In genomic region chr17:78609191-78609855, GRCm38 (mm10) we compare ENCODE assay signal across 22 mouse cellular contexts.
DNase-seq lines count a peak whose midpoint lies in the region; ATAC-seq lines count a peak whose summit lies in the region.
"Had no signal": no experiment of that assay in that cellular context is flagged by ENCODE, and none has a peak within 500 bp of the region (broad histone marks: within the 10 kb centered on the region; RNA-seq: fewer than 3 reads in every experiment).

No protein-coding gene starts in this region.

- no peaks in the 10 kb centered on the region for H3K9me3 ChIP-seq in kidney, embryonic 16.5 days (ENCODE audit: low read length)
- H3K9me3 ChIP-seq: embryonic facial prominence, embryonic 13.5 days; embryonic facial prominence, embryonic 15.5 days; forebrain, embryonic 10.5 days; forebrain, embryonic 13.5 days; forebrain, embryonic 15.5 days had no signal

- H3K4me2 ChIP-seq in kidney, embryonic 16.5 days (replicated peaks; ENCODE audit: low read depth, low read length) = no peak overlapping the region
- H3K4me2 ChIP-seq: embryonic facial prominence, embryonic 13.5 days; embryonic facial prominence, embryonic 15.5 days; forebrain, embryonic 13.5 days; forebrain, embryonic 15.5 days had no signal

- peak; percentile 81 for DNase-seq in heart, adult 11 months
- DNase-seq in heart, postnatal 14 days = no peak
- DNase-seq in kidney, postnatal 25 days = no peak
- peak; percentile 29 for DNase-seq in testis, postnatal 10 days (ENCODE audit: low spot score)
- DNase-seq in testis, postnatal 14 days (ENCODE audit: low spot score) = no peak
- DNase-seq: adrenal gland, adult 2 months; adrenal gland, postnatal 10 days; adrenal gland, postnatal 25 days; cerebellum, adult 11 months; cerebellum, adult 18-20 months; cerebellum, adult 8-10 months; cerebellum, adult 9-11 months; cerebellum, postnatal 14 days; cerebellum, postnatal 36 days; embryo, embryonic 11 days had no signal

- no peaks in the 10 kb centered on the region for H3K27me3 ChIP-seq in kidney, embryonic 16.5 days (ENCODE audit: insufficient read depth, low read length)
- H3K27me3 ChIP-seq: embryonic facial prominence, embryonic 13.5 days; embryonic facial prominence, embryonic 15.5 days; forebrain, embryonic 13.5 days; forebrain, embryonic 15.5 days had no signal

- H3K4me1 ChIP-seq in kidney, embryonic 16.5 days (ENCODE audit: insufficient read depth, low read length) = no peaks in the 10 kb centered on the region
- H3K4me1 ChIP-seq: embryonic facial prominence, embryonic 13.5 days; embryonic facial prominence, embryonic 15.5 days; forebrain, embryonic 10.5 days; forebrain, embryonic 13.5 days; forebrain, embryonic 15.5 days had no signal

- no peak overlapping the region for H3K9ac ChIP-seq in kidney, embryonic 16.5 days (replicated peaks; ENCODE audit: low read length)
- H3K9ac ChIP-seq: embryonic facial prominence, embryonic 13.5 days; embryonic facial prominence, embryonic 15.5 days; forebrain, embryonic 13.5 days; forebrain, embryonic 15.5 days had no signal

- no peak overlapping the region for H3K27ac ChIP-seq in kidney, embryonic 16.5 days (ENCODE audit: low read length)
- H3K27ac ChIP-seq: embryonic facial prominence, embryonic 13.5 days; embryonic facial prominence, embryonic 15.5 days; forebrain, embryonic 10.5 days; forebrain, embryonic 13.5 days; forebrain, embryonic 15.5 days had no signal

- intact Hi-C loops in heart, postnatal 14 days (cut with DNase I) = no loop called here

- 86% methylated on average over 13 of the region's 13 CpGs for WGBS in kidney, embryonic 16.5 days

- no peaks in the 10 kb centered on the region for H3K36me3 ChIP-seq in kidney, embryonic 16.5 days (ENCODE audit: insufficient read depth, low read length)
- H3K36me3 ChIP-seq: embryonic facial prominence, embryonic 13.5 days; embryonic facial prominence, embryonic 15.5 days; forebrain, embryonic 10.5 days; forebrain, embryonic 15.5 days had no signal

- 0 out of 2 replicates have a peak, but pooled peaks have one; percentile 15 for ATAC-seq in kidney, embryonic 16.5 days (ENCODE audit: low FRiP score, low TSS enrichment)
- ATAC-seq: forebrain, embryonic 13.5 days; forebrain, embryonic 15.5 days had no signal

- no peak overlapping the region for H3K4me3 ChIP-seq in kidney, embryonic 16.5 days (ENCODE audit: low read length)
- H3K4me3 ChIP-seq: embryonic facial prominence, embryonic 13.5 days; embryonic facial prominence, embryonic 15.5 days; erythroblast, embryonic 14.5 days; forebrain, embryonic 10.5 days; forebrain, embryonic 13.5 days; forebrain, embryonic 15.5 days had no signal

Comparison
In these comparisons a context has a peak if more than half of its experiments do, and no peak if none do; other contexts are left out.
1. DNase-seq: peak in heart, adult 11 months (single experiment) and testis, postnatal 10 days (single experiment); none in heart, postnatal 14 days (0 of 2), kidney, postnatal 25 days (0 of 2) and testis, postnatal 14 days (single experiment).